Mouse (Mus musculus): ENCODE results near the gene Gabrr2. TPM values are rescaled to one million over a fixed set of nuclear protein-coding genes. Genes with fewer than 3 reads are reported as not detected.

Gabrr2 gene
- polyA plus RNA-seq, 1 experiment from 2014 or later = 0.23 TPM

- no peak overlapping the region for H3K4me3 ChIP-seq (ENCODE audit: low read depth, low read length)
- DNase-seq (ENCODE audit: low spot score) (no peak), ATAC-seq (ENCODE audit: insufficient number of reproducible peaks, low FRiP score, low TSS enrichment, low read depth) (no peak)
- no peak overlapping the region for H3K27ac ChIP-seq (replicated peaks; ENCODE audit: low read depth, low read length)
- no peak overlapping the region for H3K9ac ChIP-seq (ENCODE audit: low read length)
- 71% methylated on average over 5 of the region's 5 CpGs for WGBS
- no peaks in the 10 kb centered on the region for H3K9me3 ChIP-seq (ENCODE audit: control insufficient read depth, low read length)
- no peaks in the 10 kb centered on the region for H3K4me1 ChIP-seq (ENCODE audit: control insufficient read depth, insufficient read depth, low read length)
- no peaks in the 10 kb centered on the region for H3K27me3 ChIP-seq (ENCODE audit: control insufficient read depth, insufficient read depth, low read length)
- no peak overlapping the region for H3K4me2 ChIP-seq (ENCODE audit: low read depth, severe bottlenecking)
- no peaks in the 10 kb centered on the region for H3K36me3 ChIP-seq (ENCODE audit: control insufficient read depth, insufficient read depth, low read length)
Measured at GRCm38 (mm10) chr4:33074851-33075250, 12.1 kb downstream of the Gabrr2 start.

GRCm38 (mm10) chr4:33075776-33076524 is 13.2 kb downstream of the Gabrr2 start:
- H3K36me3 ChIP-seq (ENCODE audit: control insufficient read depth, insufficient read depth, low read length) = no peaks in the 10 kb centered on the region
- H3K27ac ChIP-seq (replicated peaks; ENCODE audit: low read depth, low read length) = no peak overlapping the region
- H3K9me3 ChIP-seq (ENCODE audit: control insufficient read depth, low read length) = no peaks in the 10 kb centered on the region
- H3K4me3 ChIP-seq (ENCODE audit: low read depth, low read length) = no peak overlapping the region
- no peaks in the 10 kb centered on the region for H3K4me1 ChIP-seq (ENCODE audit: control insufficient read depth, insufficient read depth, low read length)
- H3K9ac ChIP-seq (ENCODE audit: low read length) = no peak overlapping the region
- no peaks in the 10 kb centered on the region for H3K27me3 ChIP-seq (ENCODE audit: control insufficient read depth, insufficient read depth, low read length)
- ATAC-seq (ENCODE audit: insufficient number of reproducible peaks, low FRiP score, low TSS enrichment, low read depth) (no peak), DNase-seq (ENCODE audit: low spot score) (no peak)
- no peak overlapping the region for H3K4me2 ChIP-seq (ENCODE audit: low read depth, severe bottlenecking)
- WGBS = 89% methylated on average over 5 of the region's 5 CpGs

GRCm38 (mm10) chr4:33077161-33077560 is 14.4 kb downstream of the Gabrr2 start:
- H3K4me1 ChIP-seq (ENCODE audit: control insufficient read depth, insufficient read depth, low read length) = no peaks in the 10 kb centered on the region
- no peak overlapping the region for H3K4me2 ChIP-seq (ENCODE audit: low read depth, severe bottlenecking)
- H3K9ac ChIP-seq (ENCODE audit: low read length) = no peak overlapping the region; the same call in 1 of the 2 replicates
- H3K9me3 ChIP-seq (ENCODE audit: control insufficient read depth, low read length) = no peaks in the 10 kb centered on the region
- H3K36me3 ChIP-seq (ENCODE audit: control insufficient read depth, insufficient read depth, low read length) = no peaks in the 10 kb centered on the region
- ATAC-seq (ENCODE audit: insufficient number of reproducible peaks, low FRiP score, low TSS enrichment, low read depth) = no peak
- H3K27ac ChIP-seq (replicated peaks; ENCODE audit: low read depth, low read length) = no peak overlapping the region
- DNase-seq (ENCODE audit: low spot score) = no peak
- 75% methylated on average over 11 of the region's 11 CpGs for WGBS
- no peak overlapping the region for H3K4me3 ChIP-seq (ENCODE audit: low read depth, low read length)
- H3K27me3 ChIP-seq (ENCODE audit: control insufficient read depth, insufficient read depth, low read length) = no peaks in the 10 kb centered on the region

GRCm38 (mm10) chr4:33077724-33078123 is 14.9 kb downstream of the Gabrr2 start:
- H3K4me3 ChIP-seq (ENCODE audit: low read depth, low read length) = no peak overlapping the region
- no peaks in the 10 kb centered on the region for H3K27me3 ChIP-seq (ENCODE audit: control insufficient read depth, insufficient read depth, low read length)
- no peaks in the 10 kb centered on the region for H3K4me1 ChIP-seq (ENCODE audit: control insufficient read depth, insufficient read depth, low read length)
- no peak for ATAC-seq (ENCODE audit: insufficient number of reproducible peaks, low FRiP score, low TSS enrichment, low read depth)
- no peak overlapping the region for H3K27ac ChIP-seq (replicated peaks; ENCODE audit: low read depth, low read length)
- H3K9me3 ChIP-seq (ENCODE audit: control insufficient read depth, low read length) = no peaks in the 10 kb centered on the region
- no peak overlapping the region for H3K4me2 ChIP-seq (ENCODE audit: low read depth, severe bottlenecking)
- no peak for DNase-seq (ENCODE audit: low spot score)
- WGBS = 38% methylated on average over 8 of the region's 8 CpGs
- H3K36me3 ChIP-seq (ENCODE audit: control insufficient read depth, insufficient read depth, low read length) = no peaks in the 10 kb centered on the region
- H3K9ac ChIP-seq (ENCODE audit: low read length) = no peak overlapping the region

GRCm38 (mm10) chr4:33078492-33078891 is 15.7 kb downstream of the Gabrr2 start:
- Histone ChIP-seq H3K36me3 (ENCODE audit: control insufficient read depth, insufficient read depth, low read length) (no peaks in the 10 kb centered on the region), H3K4me2 (ENCODE audit: low read depth, severe bottlenecking) (no peak overlapping the region), H3K4me3 (ENCODE audit: low read depth, low read length) (no peak overlapping the region), H3K9ac (ENCODE audit: low read length) (no peak overlapping the region), H3K4me1 (ENCODE audit: control insufficient read depth, insufficient read depth, low read length) (no peaks in the 10 kb centered on the region), H3K27ac (replicated peaks; ENCODE audit: low read depth, low read length) (no peak overlapping the region), H3K9me3 (ENCODE audit: control insufficient read depth, low read length) (no peaks in the 10 kb centered on the region), H3K27me3 (ENCODE audit: control insufficient read depth, insufficient read depth, low read length) (no peaks in the 10 kb centered on the region)
- ATAC-seq (ENCODE audit: insufficient number of reproducible peaks, low FRiP score, low TSS enrichment, low read depth) = no peak
- WGBS = 91% methylated on average over 3 of the region's 3 CpGs
- no peak for DNase-seq (ENCODE audit: low spot score)

GRCm38 (mm10) chr4:33099118-33099694 is 36.4 kb downstream of the Gabrr2 start:
- Histone ChIP-seq H3K4me1 (ENCODE audit: control insufficient read depth, insufficient read depth, low read length) (no peaks in the 10 kb centered on the region), H3K9ac (ENCODE audit: low read length) (no peak overlapping the region), H3K27me3 (ENCODE audit: control insufficient read depth, insufficient read depth, low read length) (no peaks in the 10 kb centered on the region), H3K9me3 (ENCODE audit: control insufficient read depth, low read length) (no peaks in the 10 kb centered on the region), H3K27ac (replicated peaks; ENCODE audit: low read depth, low read length) (no peak overlapping the region), H3K4me3 (ENCODE audit: low read depth, low read length) (no peak overlapping the region), H3K4me2 (ENCODE audit: low read depth, severe bottlenecking) (no peak overlapping the region), H3K36me3 (ENCODE audit: control insufficient read depth, insufficient read depth, low read length) (no peaks in the 10 kb centered on the region)
- ATAC-seq (ENCODE audit: insufficient number of reproducible peaks, low FRiP score, low TSS enrichment, low read depth) (no peak), DNase-seq (ENCODE audit: low spot score) (no peak)
- 85% methylated on average over 6 of the region's 6 CpGs for WGBS

GRCm38 (mm10) chr4:33109720-33110458 is 47.1 kb downstream of the Gabrr2 start:
- Histone ChIP-seq H3K4me1 (ENCODE audit: control insufficient read depth, insufficient read depth, low read length) (no peaks in the 10 kb centered on the region), H3K4me3 (ENCODE audit: low read depth, low read length) (no peak overlapping the region), H3K4me2 (ENCODE audit: low read depth, severe bottlenecking) (no peak overlapping the region), H3K9ac (ENCODE audit: low read length) (no peak overlapping the region), H3K27me3 (ENCODE audit: control insufficient read depth, insufficient read depth, low read length) (no peaks in the 10 kb centered on the region), H3K9me3 (ENCODE audit: control insufficient read depth, low read length) (no peaks in the 10 kb centered on the region), H3K36me3 (ENCODE audit: control insufficient read depth, insufficient read depth, low read length) (no peaks in the 10 kb centered on the region), H3K27ac (replicated peaks; ENCODE audit: low read depth, low read length) (no peak overlapping the region)
- DNase-seq (ENCODE audit: low spot score) (no peak), ATAC-seq (ENCODE audit: insufficient number of reproducible peaks, low FRiP score, low TSS enrichment, low read depth) (no peak)
- 86% methylated on average over 14 of the region's 14 CpGs for WGBS

- Histone ChIP-seq H3K9ac (ENCODE audit: low read length) (no peak overlapping the region), H3K36me3 (ENCODE audit: control insufficient read depth, insufficient read depth, low read length) (no peaks in the 10 kb centered on the region), H3K27ac (replicated peaks; ENCODE audit: low read depth, low read length) (no peak overlapping the region), H3K4me1 (ENCODE audit: control insufficient read depth, insufficient read depth, low read length) (no peaks in the 10 kb centered on the region), H3K9me3 (ENCODE audit: control insufficient read depth, low read length) (no peaks in the 10 kb centered on the region), H3K27me3 (ENCODE audit: control insufficient read depth, insufficient read depth, low read length) (no peaks in the 10 kb centered on the region), H3K4me2 (ENCODE audit: low read depth, severe bottlenecking) (no peak overlapping the region), H3K4me3 (ENCODE audit: low read depth, low read length) (no peak overlapping the region)
- DNase-seq (ENCODE audit: low spot score) (no peak), ATAC-seq (ENCODE audit: insufficient number of reproducible peaks, low FRiP score, low TSS enrichment, low read depth) (no peak)
- 78% methylated on average over 7 of the region's 7 CpGs for WGBS
Measured at GRCm38 (mm10) chr4:33110845-33111244, 48.0 kb downstream of the Gabrr2 start.
